Mouse (Mus musculus) midbrain, embryonic 11.5 days (tissue): ENCODE measurements around the gene Zic5. TPM values are rescaled to one million over a fixed set of nuclear protein-coding genes. Genes with fewer than 3 reads are reported as not detected.

Experiments
- ATAC-seq: fragments of 200-750 bp; cut with Nextera tagmentation; 2 replicates; pipeline ENCODE4 v1.8.0; 2017; ENCODE audit warnings: moderate TSS enrichment, moderate library complexity; ENCODE audit not compliant: low FRiP score
- DNase-seq: peaks from one replicate; pipeline ENCODE4 v3.0.0; 2015; ENCODE audit warnings: low spot score; ENCODE audit errors: missing footprints
- H3K27ac ChIP-seq: fragments of 300-500 bp; sonication (generic); 2 replicates; pipeline ENCODE4 v1.5.1; 2014; ENCODE audit warnings: low read depth, low read length
- H3K27me3 ChIP-seq: fragments of 300-500 bp; sonication (generic); 2 replicates; pipeline ENCODE4 v1.6.1; 2014; ENCODE audit warnings: mild to moderate bottlenecking, low read length, moderate library complexity, mixed read lengths; ENCODE audit not compliant: control insufficient read depth, insufficient read depth
- H3K36me3 ChIP-seq: fragments of 300-500 bp; sonication (generic); 2 replicates; pipeline ENCODE4 v1.6.1; 2014; ENCODE audit warnings: mild to moderate bottlenecking, low read length, moderate library complexity, mixed read lengths; ENCODE audit not compliant: control insufficient read depth, insufficient read depth
- H3K4me1 ChIP-seq: fragments of 300-500 bp; sonication (generic); 2 replicates; pipeline ENCODE4 v1.6.1; 2014; ENCODE audit warnings: low read length; ENCODE audit not compliant: control insufficient read depth, insufficient read depth
- H3K4me2 ChIP-seq: fragments of 300-500 bp; sonication (generic); 2 replicates; pipeline ENCODE4 v1.6.1; 2014; ENCODE audit warnings: mild to moderate bottlenecking, moderate library complexity
- H3K4me3 ChIP-seq: fragments of 300-500 bp; sonication (generic); 2 replicates; pipeline ENCODE4 v1.5.1; 2014; ENCODE audit warnings: low read depth, low read length
- H3K9ac ChIP-seq: fragments of 300-500 bp; sonication (generic); 2 replicates; pipeline ENCODE4 v1.6.1; 2014; ENCODE audit warnings: low read length
- H3K9me3 ChIP-seq: fragments of 300-500 bp; sonication (generic); 2 replicates; pipeline ENCODE4 v1.6.1; 2016; ENCODE audit warnings: low read length; ENCODE audit not compliant: control insufficient read depth
- WGBS: fragments of 180-500 bp; shearing (Covaris S2); extraction: QIAGEN DNeasy Blood & Tissue Kit; methylation state at CpG from one replicate; pipeline ENCODE4 v1.1.7; 2014; 5-methylcytosine and 5-hydroxymethylcytosine counted together
- polyA plus RNA-seq: library from polyadenylated mRNA; unstranded; fragments of >200 nt; fragmentation: Nextera tagmentation; extraction: Ambion mirVana; gene quantifications from 2 replicates; pipeline ENCODE4 v1.2.1, GENCODE M21; 2014

The Zic5 gene
- polyA plus RNA-seq, 1 experiment from 2014 or later = 14.6 TPM

DNA sequence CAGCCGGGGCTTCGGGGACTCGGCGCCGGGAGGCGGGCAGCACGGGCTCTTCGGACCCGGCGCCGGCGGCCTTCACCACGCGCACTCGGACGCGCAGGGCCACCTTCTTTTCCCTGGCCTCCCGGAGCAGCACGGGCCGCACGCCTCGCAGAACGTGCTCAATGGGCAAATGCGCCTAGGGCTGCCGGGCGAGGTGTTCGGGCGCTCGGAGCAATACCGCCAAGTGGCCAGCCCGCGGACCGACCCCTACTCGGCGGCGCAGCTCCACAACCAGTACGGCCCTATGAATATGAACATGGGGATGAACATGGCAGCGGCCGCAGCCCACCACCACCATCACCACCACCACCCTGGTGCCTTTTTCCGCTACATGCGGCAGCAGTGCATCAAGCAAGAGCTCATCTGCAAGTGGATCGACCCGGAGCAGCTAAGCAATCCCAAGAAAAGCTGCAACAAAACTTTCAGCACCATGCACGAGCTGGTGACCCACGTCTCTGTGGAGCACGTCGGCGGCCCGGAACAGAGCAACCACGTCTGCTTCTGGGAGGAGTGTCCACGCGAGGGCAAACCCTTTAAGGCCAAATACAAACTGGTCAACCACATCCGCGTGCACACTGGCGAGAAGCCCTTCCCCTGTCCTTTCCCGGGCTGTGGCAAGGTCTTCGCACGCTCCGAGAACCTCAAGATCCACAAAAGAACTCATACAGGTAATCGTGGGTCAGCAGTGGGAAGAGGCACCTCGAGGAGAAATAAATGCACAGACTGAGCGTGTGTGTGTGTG is 10.8 kb upstream of the Zic5 start:
- ATAC-seq (no peak), DNase-seq (peak; percentile 97)
- Histone ChIP-seq H3K27ac (peak overlapping the region; percentile 97), H3K9ac (peak overlapping the region; percentile 96), H3K9me3 (no peaks in the 10 kb centered on the region), H3K4me1 (peaks cover 14% of the 10 kb centered on the region), H3K27me3 (peaks cover 53% of the 10 kb centered on the region), H3K36me3 (no peaks in the 10 kb centered on the region), H3K4me3 (peak overlapping the region; percentile 75), H3K4me2 (peak overlapping the region; percentile 62)
- under 1% methylated on average over 62 of the region's 62 CpGs for WGBS

DNA sequence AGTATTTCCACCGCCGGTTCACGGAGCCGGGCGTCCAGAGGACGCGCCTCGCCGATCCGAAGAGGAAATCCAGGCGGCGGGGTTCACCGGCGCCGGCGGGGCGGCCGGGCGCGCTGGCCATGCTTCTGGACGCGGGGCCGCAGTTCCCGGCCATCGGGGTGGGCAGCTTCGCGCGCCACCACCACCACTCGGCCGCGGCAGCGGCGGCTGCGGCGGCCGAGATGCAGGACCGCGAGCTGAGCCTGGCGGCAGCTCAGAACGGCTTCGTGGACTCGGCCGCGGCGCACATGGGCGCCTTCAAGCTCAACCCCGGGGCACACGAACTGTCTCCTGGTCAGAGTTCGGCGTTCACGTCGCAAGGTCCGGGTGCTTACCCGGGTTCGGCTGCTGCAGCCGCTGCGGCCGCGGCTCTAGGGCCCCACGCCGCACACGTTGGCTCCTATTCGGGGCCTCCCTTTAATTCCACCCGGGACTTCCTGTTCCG is 10.1 kb upstream of the Zic5 start:
- H3K4me2 ChIP-seq = peak overlapping the region; percentile 62
- no peaks in the 10 kb centered on the region for H3K9me3 ChIP-seq
- H3K9ac ChIP-seq = peak overlapping the region; percentile 96
- H3K36me3 ChIP-seq = no peaks in the 10 kb centered on the region
- WGBS = 0% methylated on average over 65 of the region's 65 CpGs
- peak; percentile 6; the same call in 1 of the 2 replicates for ATAC-seq
- peak overlapping the region; percentile 75 for H3K4me3 ChIP-seq
- peak overlapping the region; percentile 97 for H3K27ac ChIP-seq
- H3K27me3 ChIP-seq = peaks cover 56% of the 10 kb centered on the region
- peaks cover 14% of the 10 kb centered on the region for H3K4me1 ChIP-seq
- no peak for DNase-seq

DNA sequence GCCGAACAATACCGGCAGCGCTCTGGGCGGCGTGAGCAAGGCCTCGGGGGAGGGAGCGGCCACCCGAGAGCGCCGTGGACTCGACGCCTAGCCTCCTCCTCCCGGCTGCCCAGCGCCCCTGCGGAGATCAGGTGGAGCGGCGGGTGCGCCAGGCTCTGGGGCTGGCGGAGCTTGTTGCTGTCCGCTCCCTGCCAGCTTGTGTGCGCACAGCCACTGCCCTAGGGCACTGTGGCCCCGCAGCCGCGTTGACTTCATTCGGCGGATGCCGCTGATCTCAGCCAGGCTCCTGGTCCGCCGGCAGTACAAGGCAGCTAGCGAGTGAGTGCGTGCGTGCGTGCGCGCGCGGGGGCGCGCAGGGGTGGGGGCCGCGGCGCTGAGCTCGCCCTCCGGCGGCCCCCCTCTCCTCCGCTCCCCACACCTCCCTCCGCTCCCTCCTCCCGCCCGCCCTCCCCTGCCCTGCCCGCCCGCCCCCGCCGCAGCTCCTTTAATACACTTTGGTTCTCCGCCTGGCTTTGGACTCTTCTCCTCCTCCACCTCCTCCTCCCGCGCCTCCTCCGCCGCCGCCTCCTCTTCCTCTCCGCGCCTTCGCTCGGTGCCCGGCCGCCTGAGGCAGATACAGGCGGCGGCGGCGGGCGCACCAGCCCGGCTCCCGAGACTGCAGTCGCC is 9.5 kb upstream of the Zic5 start, which contains the start of gene Zic2:
TSS of gene Zic2 (plus strand) at position 545 of the 666 bp plus-strand sequence.
- Histone ChIP-seq H3K4me1 (peaks cover 14% of the 10 kb centered on the region), H3K36me3 (no peaks in the 10 kb centered on the region), H3K9me3 (no peaks in the 10 kb centered on the region), H3K4me3 (peak within 1 kb of the TSS; percentile 75), H3K9ac (peak within 1 kb of the TSS; percentile 96), H3K27ac (peak within 1 kb of the TSS; percentile 97), H3K4me2 (peak within 1 kb of the TSS; percentile 62), H3K27me3 (peaks cover 54% of the 10 kb centered on the region)
- ATAC-seq (peak; percentile 78), DNase-seq (peak; percentile 98)
- under 1% methylated on average over 50 of the region's 73 CpGs for WGBS

DNA sequence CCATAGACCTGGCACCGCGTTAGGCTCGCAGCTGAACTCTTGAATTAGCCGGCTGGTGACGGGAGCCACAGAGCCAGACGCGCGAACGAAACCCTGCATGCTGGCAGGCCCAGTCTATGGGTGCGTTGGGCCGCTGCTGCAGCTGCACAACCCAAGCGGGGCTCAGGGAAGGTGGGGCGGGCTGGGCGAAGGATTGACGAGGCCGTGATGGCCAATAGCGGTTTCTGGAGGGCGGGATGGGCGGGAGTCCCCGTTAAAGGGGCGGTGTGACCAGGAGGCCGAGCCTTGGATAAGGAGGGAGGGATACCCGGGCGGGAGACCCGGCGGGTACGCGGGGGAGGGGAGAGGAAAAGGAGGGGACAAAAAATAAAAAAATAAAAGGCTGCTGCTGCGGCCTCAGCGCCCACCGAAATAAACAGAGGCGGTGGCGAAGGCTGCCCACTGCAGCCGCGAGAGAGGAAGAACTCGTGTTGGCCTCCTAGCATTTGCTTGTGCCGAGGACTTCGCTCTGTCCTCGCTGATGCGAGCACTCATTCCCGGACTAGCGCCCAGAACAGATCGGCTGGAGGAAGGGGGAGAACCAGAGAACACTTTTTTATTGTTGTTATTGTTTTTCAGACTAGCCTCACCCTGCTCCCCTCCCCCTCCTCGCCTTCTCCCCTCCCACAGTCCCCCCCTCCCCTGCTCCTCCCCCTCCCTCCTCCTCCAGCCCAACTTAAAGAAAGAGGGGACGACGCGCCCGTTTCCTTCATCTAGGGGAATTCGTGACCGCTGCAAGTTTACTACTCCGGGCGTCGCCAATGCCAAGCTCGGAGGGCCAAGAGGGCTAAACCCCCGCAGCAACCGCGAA is 8.8 kb upstream of the Zic5 start:
- Histone ChIP-seq H3K27ac (peak overlapping the region; percentile 97), H3K4me3 (peak overlapping the region; percentile 75), H3K36me3 (no peaks in the 10 kb centered on the region), H3K4me2 (peak overlapping the region; percentile 62), H3K9ac (peak overlapping the region; percentile 96), H3K4me1 (peaks cover 14% of the 10 kb centered on the region), H3K9me3 (no peaks in the 10 kb centered on the region), H3K27me3 (peaks cover 62% of the 10 kb centered on the region)
- ATAC-seq (peak; percentile 82), DNase-seq (peak; percentile 97)
- under 1% methylated on average over 56 of the region's 57 CpGs for WGBS

DNA sequence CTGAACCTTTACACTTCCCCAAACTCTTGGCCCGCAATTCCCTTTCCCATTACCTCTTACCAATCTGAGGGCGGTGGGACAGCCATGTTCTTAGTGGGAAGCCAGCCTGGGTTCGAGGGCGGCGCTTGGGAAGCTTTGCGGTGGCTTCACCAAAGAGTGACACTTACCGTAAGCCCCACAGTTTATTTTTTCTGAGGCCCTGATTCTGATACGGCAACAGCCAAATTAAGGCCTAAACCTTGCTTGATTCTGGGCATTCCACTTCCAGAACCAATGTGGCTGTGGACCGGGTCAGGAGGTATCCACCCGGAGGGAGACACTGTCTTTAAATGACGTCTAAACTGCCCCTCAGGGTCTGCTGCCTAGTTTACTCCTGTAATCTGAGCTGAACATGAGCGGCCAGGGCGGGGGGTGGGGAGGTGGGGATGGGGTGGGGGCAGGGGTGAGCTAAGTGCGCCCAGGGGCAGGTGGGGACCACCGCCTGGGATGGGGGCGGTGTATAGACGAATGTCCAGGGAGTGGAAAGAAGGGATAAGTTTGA is 7.8 kb upstream of the Zic5 start:
- peak overlapping the region; percentile 75 for H3K4me3 ChIP-seq
- H3K9me3 ChIP-seq = no peaks in the 10 kb centered on the region
- WGBS = under 1% methylated on average over 17 of the region's 17 CpGs
- H3K27me3 ChIP-seq = peaks cover 65% of the 10 kb centered on the region
- H3K4me1 ChIP-seq = peaks cover 11% of the 10 kb centered on the region
- DNase-seq (peak; percentile 93), ATAC-seq (peak; percentile 4)
- peak overlapping the region; percentile 97; the same call in 1 of the 2 replicates for H3K27ac ChIP-seq
- H3K36me3 ChIP-seq = no peaks in the 10 kb centered on the region
- H3K4me2 ChIP-seq = peak overlapping the region; percentile 62
- peak overlapping the region; percentile 51 for H3K9ac ChIP-seq

DNA sequence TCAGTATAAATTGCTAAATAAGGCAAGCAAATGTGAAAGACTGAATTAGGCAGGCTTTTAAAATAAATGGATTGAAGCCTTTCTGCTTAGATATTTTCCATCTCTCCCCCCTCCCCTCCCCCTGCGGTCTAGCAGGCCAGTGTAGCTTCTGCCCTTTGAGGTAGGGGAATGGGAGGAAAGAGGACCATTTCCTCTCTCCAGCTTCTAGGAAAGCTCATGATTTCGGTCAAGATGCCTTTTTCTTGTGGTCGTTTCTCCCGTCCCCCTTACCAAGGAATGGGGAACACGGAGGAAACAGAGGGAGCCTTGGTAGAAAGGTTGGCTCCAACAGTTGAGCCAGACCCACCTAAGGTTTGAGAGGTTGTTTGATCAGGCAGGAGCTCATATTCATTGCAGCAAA is 7.2 kb upstream of the Zic5 start:
- Histone ChIP-seq H3K4me1 (peaks cover 11% of the 10 kb centered on the region), H3K9me3 (no peaks in the 10 kb centered on the region), H3K4me2 (peak overlapping the region; percentile 62), H3K36me3 (no peaks in the 10 kb centered on the region), H3K9ac (peak overlapping the region; percentile 59; the same call in 1 of the 2 replicates), H3K27ac (no peak overlapping the region; the same call in 1 of the 2 replicates), H3K27me3 (peaks cover 69% of the 10 kb centered on the region), H3K4me3 (peak overlapping the region; percentile 75)
- ATAC-seq (no peak), DNase-seq (peak; percentile 93)
- 2% methylated on average over 5 of the region's 5 CpGs for WGBS

DNA sequence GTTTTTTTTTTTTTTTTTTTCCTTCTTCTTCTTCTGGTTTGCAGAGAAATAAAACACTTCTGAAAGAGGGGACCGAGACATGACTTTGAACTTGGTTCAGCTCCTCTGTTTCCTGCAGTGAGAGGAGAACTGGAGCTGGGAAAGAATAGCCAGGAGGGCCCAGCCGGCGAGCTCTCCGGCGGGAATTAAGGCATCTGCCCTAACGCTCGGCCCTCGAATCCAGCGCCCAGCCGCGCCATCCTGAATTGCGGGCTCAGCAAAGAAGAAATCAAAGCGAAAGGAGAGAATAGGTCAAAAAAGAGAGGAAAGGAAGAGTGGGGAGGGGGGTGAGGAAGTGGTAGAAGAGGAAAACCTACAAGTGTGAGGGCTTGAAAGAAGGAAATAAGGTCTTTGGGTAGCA is 6.7 kb upstream of the Zic5 start:
- H3K4me3 ChIP-seq = peak overlapping the region; percentile 75
- peak overlapping the region; percentile 62 for H3K4me2 ChIP-seq
- H3K4me1 ChIP-seq = peaks cover 11% of the 10 kb centered on the region
- H3K9me3 ChIP-seq = no peaks in the 10 kb centered on the region
- WGBS = 0% methylated on average over 13 of the region's 13 CpGs
- DNase-seq = peak; percentile 92
- H3K36me3 ChIP-seq = no peaks in the 10 kb centered on the region
- no peak for ATAC-seq
- peak overlapping the region; percentile 59 for H3K9ac ChIP-seq
- H3K27ac ChIP-seq = peak overlapping the region; percentile 63
- peaks cover 71% of the 10 kb centered on the region for H3K27me3 ChIP-seq

DNA sequence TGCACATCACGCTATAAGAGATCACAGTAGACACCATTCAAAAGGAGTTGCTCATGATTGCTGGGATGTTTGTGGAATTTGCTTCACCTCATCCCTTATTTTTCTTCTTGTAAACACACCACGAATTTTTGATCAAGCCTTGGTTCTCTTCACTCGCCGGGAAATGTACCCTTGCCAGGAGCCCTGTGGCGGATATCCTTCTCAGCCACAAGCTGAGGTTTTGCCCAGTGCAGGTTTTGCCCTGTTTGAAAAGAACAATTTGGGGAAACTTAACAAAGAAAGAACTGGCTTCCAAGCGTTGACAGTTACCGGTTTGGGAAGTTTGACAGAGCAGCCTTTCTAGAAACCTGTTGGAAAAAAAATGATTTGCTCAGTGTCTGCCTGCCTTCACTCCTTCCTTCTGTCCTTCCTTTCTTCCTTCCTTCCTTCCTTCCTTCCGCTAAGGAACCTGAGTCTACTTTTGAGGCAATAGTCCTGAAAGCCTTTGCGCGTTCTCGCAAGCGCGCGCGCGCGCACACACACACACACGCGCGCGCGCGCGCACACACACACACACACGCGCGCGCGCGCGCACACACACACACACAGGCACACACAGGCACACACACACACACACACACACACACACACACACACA is 6.1 kb upstream of the Zic5 start:
- no peak for ATAC-seq
- Histone ChIP-seq H3K4me2 (peak overlapping the region; percentile 62), H3K4me3 (no peak overlapping the region), H3K9ac (peak overlapping the region; percentile 59), H3K4me1 (peaks cover 11% of the 10 kb centered on the region), H3K36me3 (no peaks in the 10 kb centered on the region), H3K27ac (no peak overlapping the region; the same call in 1 of the 2 replicates), H3K27me3 (peaks cover 76% of the 10 kb centered on the region), H3K9me3 (no peaks in the 10 kb centered on the region)
- peak; percentile 93 for DNase-seq
- WGBS = 7% methylated on average over 31 of the region's 31 CpGs
